Mouse (Mus musculus) G1E (cell line): Measurements from ENCODE around the gene Tacc2.

Source experiments
- CTCF ChIP-seq: IDR thresholded peaks from 2 replicates; pipeline ENCODE4 v1.5.1; 2012; ENCODE audit warnings: low read depth, low read length, inconsistent platforms, mixed read lengths
- GATA1 ChIP-seq: IDR thresholded peaks from 2 replicates; pipeline ENCODE4 v1.6.1; 2012; ENCODE audit warnings: borderline replicate concordance, low read length, inconsistent platforms, mixed read lengths
- TAL1 ChIP-seq: conservative IDR thresholded peaks from 2 replicates; pipeline ENCODE4 v1.6.1; 2012; ENCODE audit warnings: low read depth, low read length, inconsistent platforms, mixed read lengths

GRCm38 (mm10) chr7:130634259-130634871 is 57.1 kb downstream of the Tacc2 start:
- TF ChIP-seq CTCF, result no peak
- TF ChIP-seq TAL1, result no peak
- TF ChIP-seq GATA1, result no peak
